Mouse (Mus musculus) spleen, postnatal 4 days (tissue): ENCODE measurements at regions not wholly inside any gene's neighbourhood (a gene's known extent, or its start where the extent isn't known, plus 50 kb on each side); places are given as distances from the start of the nearest gene placed in this dataset.

Source experiments
- DNase-seq, 2 experiments: peaks; one replicate each; pipeline ENCODE4 v3.0.0; 2022; ENCODE audit warnings: low spot score in 2 of 2

DNA sequence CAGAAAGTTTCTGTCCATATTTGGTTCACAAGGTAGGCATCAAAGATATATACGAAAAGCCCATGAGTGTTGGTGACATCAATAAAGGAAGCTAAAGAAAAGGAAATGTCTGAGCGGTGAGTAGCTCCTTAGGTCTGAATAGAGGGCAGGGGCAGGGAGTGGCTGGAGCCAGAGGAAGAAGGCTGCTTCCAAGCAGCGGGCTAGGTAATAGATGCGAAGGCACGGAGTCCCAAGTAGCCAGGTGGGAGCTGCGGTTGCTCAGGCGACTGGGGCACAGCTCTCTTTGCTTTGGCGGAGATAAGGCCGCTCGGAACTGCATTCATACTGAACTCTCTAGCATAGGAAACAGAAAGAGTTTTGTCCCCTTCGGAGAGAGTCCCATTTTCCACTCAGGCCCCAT is 193.9 kb upstream of the Sox9 start:
- no peak for DNase-seq

GRCm38 (mm10) chr11:112590214-112590613 is 191.8 kb upstream of the Sox9 start:
- no peak for DNase-seq

- DNase-seq, result no peak
These were observed 189.5 kb upstream of the Sox9 start for GRCm38 (mm10) chr11:112592411-112593020.

DNA sequence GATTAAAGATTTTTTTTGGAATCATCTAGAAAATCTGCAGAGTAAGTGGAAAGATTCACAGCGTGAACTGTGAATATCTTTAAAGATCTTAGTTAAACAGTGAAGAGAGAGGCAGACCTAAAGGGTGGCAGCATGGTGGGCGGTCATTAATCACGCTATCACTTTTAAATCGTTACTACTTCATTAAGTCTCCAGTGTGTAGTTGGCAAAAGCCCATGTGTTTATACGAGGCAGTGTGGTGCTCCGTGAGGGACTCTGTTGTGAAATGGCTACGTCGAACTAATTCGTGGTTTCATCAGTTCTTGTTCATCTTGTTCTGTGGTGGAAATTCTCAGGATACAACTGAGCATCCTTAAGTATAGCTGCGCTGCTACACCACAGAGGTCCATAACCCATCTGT is 188.2 kb upstream of the Sox9 start:
- no peak for DNase-seq

- DNase-seq, result no peak
These were observed 174.7 kb upstream of the Sox9 start for GRCm38 (mm10) chr11:112607359-112607758.

GRCm38 (mm10) chr11:112609277-112609676 is 172.7 kb upstream of the Sox9 start:
- no peak for DNase-seq

- no peak for DNase-seq
These were observed 171.0 kb upstream of the Sox9 start for GRCm38 (mm10) chr11:112611073-112611472.

DNA sequence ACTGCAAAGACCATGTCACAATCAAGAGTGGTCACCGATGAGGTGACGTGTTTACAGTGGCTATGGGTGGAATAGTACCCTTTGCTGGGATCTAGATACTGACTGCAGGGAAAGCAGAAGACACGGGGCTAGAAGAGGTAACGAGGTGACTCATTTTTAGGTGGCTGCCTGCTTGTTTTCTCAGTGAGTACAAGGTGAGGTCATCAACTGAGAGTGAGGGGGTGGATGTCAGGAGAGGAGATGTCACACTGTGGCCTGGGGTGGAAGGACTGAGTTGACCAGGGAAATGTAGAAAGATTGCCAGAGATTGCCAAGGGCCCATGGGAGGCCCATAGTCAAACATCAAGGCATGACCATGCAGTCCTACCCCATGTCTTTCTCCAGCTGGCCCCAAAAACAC is 166.4 kb upstream of the Sox9 start:
- no peak for DNase-seq

- DNase-seq, result no peak
These were observed 165.1 kb upstream of the Sox9 start for GRCm38 (mm10) chr11:112616942-112617341.

DNA sequence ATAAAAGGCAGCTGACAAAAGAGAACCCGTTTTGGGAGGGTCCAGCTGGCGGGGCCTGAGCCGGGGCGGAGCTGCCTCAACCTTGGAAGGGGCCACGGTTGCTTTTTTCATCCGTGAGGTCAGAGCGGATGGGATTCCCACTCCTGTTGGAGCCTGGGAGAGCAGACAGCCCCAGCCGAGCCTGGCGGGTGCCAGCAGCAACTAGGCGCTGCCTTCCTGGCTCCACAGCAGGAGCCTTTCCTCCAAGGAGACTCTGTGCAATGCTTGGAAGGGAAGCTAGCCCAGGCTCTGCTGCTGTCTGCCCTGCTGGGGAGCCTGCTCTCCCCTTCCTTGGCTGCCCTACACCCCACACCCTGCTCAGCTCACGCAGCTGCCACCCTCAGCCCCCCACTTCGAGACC is 161.1 kb upstream of the Sox9 start:
- DNase-seq, result no peak

- DNase-seq, result no peak
These were observed 160.5 kb upstream of the Sox9 start for GRCm38 (mm10) chr11:112621385-112622120.

DNA sequence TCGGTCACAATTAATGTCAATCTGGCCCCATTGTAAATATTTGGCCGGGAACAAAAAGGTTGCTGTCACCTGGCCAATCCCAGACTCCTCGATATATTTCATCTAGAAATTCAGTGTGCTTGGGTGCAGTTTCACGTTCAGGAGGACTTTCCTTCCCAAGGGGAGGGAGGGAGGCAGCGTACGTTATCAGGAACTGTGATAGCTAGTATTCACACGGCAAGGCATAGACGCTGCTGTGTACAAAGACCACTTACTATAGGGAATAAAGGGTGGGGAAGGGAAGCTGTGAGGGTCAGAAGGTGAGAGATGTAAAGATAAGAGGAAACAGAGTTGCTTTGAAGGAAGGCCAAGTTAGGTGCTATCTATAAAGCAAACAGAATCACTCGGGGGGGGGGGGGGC is 132.7 kb upstream of the Sox9 start:
- DNase-seq, result no peak

GRCm38 (mm10) chr11:112657410-112658159 is 124.4 kb upstream of the Sox9 start:
- no peak for DNase-seq

DNA sequence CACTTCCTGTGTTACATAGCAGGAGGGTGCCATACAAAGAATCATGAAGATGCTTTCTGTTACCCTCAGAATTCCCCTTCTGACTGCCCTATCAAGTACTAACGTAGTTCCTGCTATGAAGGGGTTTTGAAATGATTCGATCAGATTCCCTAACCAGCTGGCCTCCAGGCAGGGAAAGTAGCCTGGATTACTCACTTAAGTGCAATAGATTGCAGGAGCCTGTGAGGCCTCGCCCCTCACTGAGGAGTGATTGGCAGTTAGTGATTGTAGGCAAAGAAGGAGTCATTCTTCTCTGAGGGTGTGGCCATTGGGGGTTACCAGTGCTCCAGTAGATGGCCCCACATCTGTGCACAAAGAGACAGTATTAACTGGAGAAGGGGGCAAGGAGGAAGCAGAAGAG is 122.1 kb upstream of the Sox9 start:
- no peak for DNase-seq

GRCm38 (mm10) chr11:112661426-112661825 is 120.6 kb upstream of the Sox9 start:
- no peak for DNase-seq

- no peak for DNase-seq
These were observed 114.7 kb upstream of the Sox9 start for GRCm38 (mm10) chr11:112667311-112667710.

- no peak for DNase-seq
These were observed 109.9 kb upstream of the Sox9 start for GRCm38 (mm10) chr11:112672086-112672485.

DNA sequence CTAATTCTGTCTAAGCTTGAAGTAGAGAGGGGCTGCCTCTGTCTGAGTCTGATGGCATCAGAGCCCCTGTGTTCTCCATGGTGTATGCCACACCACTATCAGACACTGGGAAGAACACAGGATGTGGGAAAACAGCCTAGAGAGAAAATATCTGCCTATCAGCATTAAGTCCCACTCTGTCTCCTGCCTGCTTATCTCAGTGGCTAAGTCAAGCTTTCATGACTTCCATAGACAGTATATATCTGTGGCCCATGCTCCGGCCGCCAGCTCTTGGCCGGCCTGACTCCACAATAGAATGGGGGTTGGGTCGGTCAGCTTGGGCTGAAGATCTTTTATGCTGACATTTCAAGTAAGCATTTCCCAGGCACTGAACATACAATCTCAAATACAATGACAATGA is 92.0 kb upstream of the Sox9 start:
- DNase-seq, result no peak

DNA sequence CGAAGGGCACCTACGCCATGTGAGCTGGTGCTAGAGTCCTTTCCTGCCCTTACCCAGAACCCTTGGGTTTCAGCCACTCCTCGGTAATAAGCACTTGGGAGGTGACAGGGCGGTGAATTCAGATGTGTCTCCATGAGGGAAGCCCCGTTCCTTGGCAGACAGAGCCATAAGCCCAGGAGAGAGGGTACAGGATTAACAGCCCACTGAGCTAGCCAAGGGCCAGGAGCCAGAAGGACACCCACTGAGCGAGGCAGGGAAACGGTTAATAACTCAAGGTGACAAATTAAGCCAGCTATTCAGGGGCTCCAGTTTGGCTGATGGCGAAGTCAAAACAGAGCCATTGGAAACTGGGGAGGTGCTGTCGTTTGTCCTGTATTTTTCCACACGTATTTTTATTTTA is 75.9 kb upstream of the Sox9 start:
- DNase-seq, result no peak

GRCm38 (mm10) chr11:112708119-112708730 is 73.8 kb upstream of the Sox9 start:
- no peak for DNase-seq

DNA sequence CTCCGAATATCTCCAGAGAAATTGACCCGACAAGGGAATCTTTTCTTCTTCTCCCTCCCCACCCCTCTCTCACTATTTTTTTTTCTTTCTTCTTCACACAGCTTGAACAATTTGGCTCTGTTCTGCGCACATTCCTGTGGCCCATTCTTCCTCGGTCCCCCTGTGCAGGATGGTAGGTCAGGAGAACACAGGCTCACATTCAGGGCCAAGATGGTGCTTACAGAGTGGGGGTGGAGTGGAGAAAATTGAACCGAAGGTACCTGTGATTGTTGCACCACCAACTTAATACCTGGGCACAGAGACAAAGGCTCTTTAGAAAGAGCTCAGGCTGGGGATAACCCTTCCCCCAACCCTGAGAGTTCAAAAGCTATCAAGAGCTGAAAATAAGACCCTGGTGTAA is 70.4 kb upstream of the Sox9 start:
- no peak for DNase-seq

GRCm38 (mm10) chr11:112718547-112718946 is 63.5 kb upstream of the Sox9 start:
- no peak for DNase-seq

GRCm38 (mm10) chr11:112720652-112721051 is 61.4 kb upstream of the Sox9 start:
- no peak for DNase-seq
